Mouse (Mus musculus): ENCODE measurements around the gene Tet2. TPM values are rescaled to one million over a fixed set of nuclear protein-coding genes. Genes with fewer than 3 reads are reported as not detected.

The Tet2 gene
- total and polyA plus RNA-seq, 3 experiments = 6.8 to 101 (median 10.9) TPM

- TF ChIP-seq NRF1 (IDR thresholded peaks at IDR 0.05; ENCODE audit: insufficient read depth, low read depth, low read length, poor library complexity, severe bottlenecking) (no peak), TAL1 (IDR thresholded peaks at IDR 0.05; ENCODE audit: low read length) (no peak), TBP (IDR thresholded peaks at IDR 0.05; ENCODE audit: low read depth, low read length) (no peak)
Observed at GRCm38 (mm10) chr3:133549385-133550170, 4.6 kb upstream of the Tet2 start (continued).

DNA sequence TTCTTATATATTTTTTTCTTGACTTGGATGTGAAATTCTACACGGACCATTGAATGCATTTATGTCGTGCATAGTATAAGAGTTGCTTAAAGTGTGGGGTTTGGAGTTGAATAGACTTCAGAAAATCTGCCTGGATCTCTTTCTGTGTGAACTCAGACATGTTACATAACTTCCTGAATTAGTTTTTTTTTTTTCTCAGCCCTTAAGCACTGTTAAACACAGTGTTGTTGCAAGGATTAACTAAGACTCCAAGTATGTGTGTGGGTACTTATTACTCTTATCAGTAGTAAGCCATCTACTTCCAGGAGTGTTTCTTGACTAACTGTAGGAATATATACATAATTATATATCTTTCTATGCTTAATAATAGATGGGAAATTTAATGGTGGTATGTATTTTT lies 3.7 kb upstream of the Tet2 start:
- Histone ChIP-seq H3K27me3 (ENCODE audit: control insufficient read depth in 1 of 2, insufficient read depth in 2 of 2, low read length in 2 of 2) (no peaks in the 10 kb centered on the region), H3K9me3 (replicated peaks; ENCODE audit: insufficient read depth, low read length) (no peaks in the 10 kb centered on the region), H3K27ac (ENCODE audit: control insufficient read depth, low read depth, low read length) (no peak overlapping the region), H3K9ac (ENCODE audit: control insufficient read depth, low read depth, low read length, poor library complexity, severe bottlenecking) (no peak overlapping the region), H3K4me1 (ENCODE audit: control insufficient read depth in 1 of 2, insufficient read depth in 2 of 2, low read length in 2 of 2) (peaks cover 7 to 8% of the 10 kb centered on the region in 2 experiments), H3K4me3 (ENCODE audit: control insufficient read depth in 1 of 2, insufficient read depth in 1 of 2, low read depth in 2 of 2, low read length in 2 of 2) (no peak overlapping the region), H3K36me3 (ENCODE audit: control insufficient read depth in 1 of 2, insufficient read depth in 2 of 2, low read length in 2 of 2) (peaks cover 0 to 9% of the 10 kb centered on the region in 2 experiments; a peak in 2 of 4 replicates), H3K79me2 (ENCODE audit: control insufficient read depth, insufficient read depth, low read length, poor library complexity) (peaks cover 7% of the 10 kb centered on the region)
- no peak for DNase-seq (ENCODE audit: low read depth, low spot score)
- TF ChIP-seq MYB (IDR thresholded peaks at IDR 0.05; ENCODE audit: low read depth, low read length) (no peak), KAT2A (conservative IDR thresholded peaks at IDR 0.05; ENCODE audit: low read depth, low read length) (no peak), ZNF384 (IDR thresholded peaks at IDR 0.05; ENCODE audit: low read depth, low read length) (peak; percentile 64)

DNA sequence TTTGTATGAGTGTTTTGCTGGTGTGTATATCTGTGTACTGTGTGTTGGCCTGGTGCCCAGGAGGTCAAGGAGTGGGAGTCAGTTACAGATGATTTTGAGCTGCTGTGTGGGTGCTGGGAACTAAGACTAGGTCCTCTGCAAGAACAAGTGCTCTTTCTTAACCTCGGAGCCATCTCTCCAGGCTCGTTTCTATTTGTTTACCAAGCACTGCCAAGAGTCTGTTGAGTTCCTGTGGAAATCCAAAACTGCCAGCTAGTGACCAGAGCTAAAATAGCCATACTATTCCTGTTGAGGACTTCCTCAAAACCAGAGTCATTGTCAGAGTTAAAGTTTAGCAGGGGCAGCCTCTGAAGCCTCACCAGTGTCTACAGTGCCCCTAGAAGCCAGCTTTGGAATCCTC lies 1.9 kb upstream of the Tet2 start:
- H3K9me3 ChIP-seq (replicated peaks; ENCODE audit: insufficient read depth, low read length) = no peaks in the 10 kb centered on the region
- no peak for DNase-seq (ENCODE audit: low read depth, low spot score)
- TF ChIP-seq CHD2 (IDR thresholded peaks at IDR 0.05; ENCODE audit: low read length) (no peak), USF2 (IDR thresholded peaks at IDR 0.05; ENCODE audit: borderline replicate concordance in 1 of 2, insufficient read depth in 1 of 2, low read depth in 1 of 2, low read length in 2 of 2) (no peak), TCF12 (IDR thresholded peaks at IDR 0.05; ENCODE audit: low read depth, low read length) (no peak), TAL1 (IDR thresholded peaks at IDR 0.05; ENCODE audit: low read length) (no peak), EP300 (IDR thresholded peaks at IDR 0.05; ENCODE audit: low read depth in 1 of 2, low read length in 2 of 2) (no peak), ETS1 (IDR thresholded peaks at IDR 0.05; ENCODE audit: low read depth, low read length) (no peak), MYC (IDR thresholded peaks at IDR 0.05; ENCODE audit: low read depth, low read length) (no peak)

More for the DNA sequence above, 1.9 kb upstream of the Tet2 start:
- H3K27me3 ChIP-seq (ENCODE audit: control insufficient read depth in 1 of 2, insufficient read depth in 2 of 2, low read length in 2 of 2) = no peaks in the 10 kb centered on the region
- H3K36me3 ChIP-seq (ENCODE audit: control insufficient read depth in 1 of 2, insufficient read depth in 2 of 2, low read length in 2 of 2) = peaks cover 0 to 17% of the 10 kb centered on the region in 2 experiments; a peak in 2 of 4 replicates
- peaks cover 20% of the 10 kb centered on the region for H3K79me2 ChIP-seq (ENCODE audit: control insufficient read depth, insufficient read depth, low read length, poor library complexity)
- peaks cover 11% of the 10 kb centered on the region in 2 experiments for H3K4me1 ChIP-seq (ENCODE audit: control insufficient read depth in 1 of 2, insufficient read depth in 2 of 2, low read length in 2 of 2)
- H3K27ac ChIP-seq (ENCODE audit: control insufficient read depth, low read depth, low read length) = no peak overlapping the region
- no peak overlapping the region for H3K9ac ChIP-seq (ENCODE audit: control insufficient read depth, low read depth, low read length, poor library complexity, severe bottlenecking)
- no peak overlapping the region for H3K4me3 ChIP-seq (ENCODE audit: control insufficient read depth in 1 of 2, insufficient read depth in 1 of 2, low read depth in 2 of 2, low read length in 2 of 2)
